Mouse (Mus musculus) forebrain, embryonic 12.5 days (tissue): ENCODE data around the gene Ankdd1a. TPM values are rescaled to one million over a fixed set of nuclear protein-coding genes. Genes with fewer than 3 reads are reported as not detected.

ENCODE experiments used
- ATAC-seq: fragments of 200-750 bp; cut with Nextera tagmentation; 2 replicates; pipeline ENCODE4 v1.8.0; 2017; ENCODE audit warnings: moderate TSS enrichment; ENCODE audit not compliant: low FRiP score
- H3K27ac ChIP-seq: fragments of 300-500 bp; sonication (generic); 2 replicates; pipeline ENCODE4 v1.5.1; 2016; ENCODE audit warnings: mild to moderate bottlenecking
- H3K27me3 ChIP-seq: fragments of 300-500 bp; sonication (generic); 2 replicates; pipeline ENCODE4 v1.6.1; 2016; ENCODE audit warnings: mild to moderate bottlenecking
- H3K36me3 ChIP-seq: fragments of 300-500 bp; sonication (generic); replicated peaks from 2 replicates; pipeline ENCODE4 v1.6.1; 2016; ENCODE audit warnings: mild to moderate bottlenecking
- H3K4me1 ChIP-seq: fragments of 300-500 bp; sonication (generic); 2 replicates; pipeline ENCODE4 v1.6.1; 2016
- H3K4me2 ChIP-seq: fragments of 300-500 bp; sonication (generic); 2 replicates; pipeline ENCODE4 v1.6.1; 2016; ENCODE audit warnings: mild to moderate bottlenecking, moderate library complexity
- H3K4me3 ChIP-seq: fragments of 300-500 bp; sonication (generic); replicated peaks from 2 replicates; pipeline ENCODE4 v1.5.1; 2016; ENCODE audit warnings: mild to moderate bottlenecking
- H3K9ac ChIP-seq: fragments of 300-500 bp; sonication (generic); 2 replicates; pipeline ENCODE4 v1.6.1; 2016; ENCODE audit warnings: mild to moderate bottlenecking
- H3K9me3 ChIP-seq: fragments of 300-500 bp; sonication (generic); 2 replicates; pipeline ENCODE4 v1.6.1; 2016
- WGBS: fragments of 180-500 bp; shearing (Covaris S2); methylation state at CpG from one replicate; pipeline ENCODE4 v1.1.7; 2016; 5-methylcytosine and 5-hydroxymethylcytosine counted together
- polyA plus RNA-seq: library from polyadenylated mRNA; unstranded; fragments of >200 nt; fragmentation: Nextera tagmentation; extraction: Ambion mirVana; gene quantifications from 2 replicates; pipeline ENCODE4 v1.2.1, GENCODE M21; 2016

The Ankdd1a gene
- 0.18 and 0.28 TPM in 2 replicates for polyA plus RNA-seq

DNA sequence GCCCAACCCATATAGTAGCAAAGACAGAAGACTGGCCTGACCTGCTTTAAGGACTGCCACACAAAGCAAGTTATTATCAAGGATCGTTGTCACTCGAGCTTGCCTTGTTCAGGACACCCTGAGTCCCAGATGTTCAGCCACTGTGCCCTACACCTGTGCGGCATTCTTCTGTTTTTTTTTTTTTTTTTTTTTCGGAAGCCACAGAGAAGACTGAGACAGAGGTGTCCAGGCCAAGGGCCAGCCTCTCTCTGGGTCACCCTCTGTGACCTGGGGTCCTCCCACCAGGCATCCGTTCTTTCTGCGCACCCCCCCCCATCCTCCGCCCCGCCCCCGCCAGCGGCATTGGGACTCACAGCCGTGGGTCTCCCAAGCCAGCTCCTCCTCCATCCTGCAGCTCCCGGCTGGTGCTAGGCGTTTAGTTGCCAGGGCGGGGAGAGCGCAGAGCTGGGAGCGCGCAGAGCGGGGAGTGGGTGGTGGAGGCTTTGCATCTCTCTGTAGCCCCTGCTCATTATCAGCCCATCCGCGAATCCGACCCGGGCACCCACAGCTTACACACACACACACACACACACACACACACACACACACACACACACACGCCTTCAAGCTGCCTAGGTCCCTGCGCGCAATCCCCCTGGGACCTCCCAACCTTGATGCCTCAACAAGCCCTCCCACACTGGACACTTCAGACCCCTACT lies at the start of gene Ankdd1a:
Gene Ankdd1a, minus strand, starts transcription at position 387 of the 698 bp plus-strand sequence.
- 5% methylated on average over 24 of the region's 25 CpGs for WGBS
- ATAC-seq: peak; percentile 62
- peak within 1 kb of the TSS; percentile 29 for H3K4me3 ChIP-seq

GRCm38 (mm10) chr9:65569491-65569971 lies 49.5 kb upstream of the Ankdd1a start:
- no peaks in the 10 kb centered on the region for H3K4me1 ChIP-seq
- H3K4me2 ChIP-seq: no peak overlapping the region
- ATAC-seq: no peak
- H3K36me3 ChIP-seq: no peaks in the 10 kb centered on the region; the same call in 1 of the 2 replicates
- H3K9ac ChIP-seq: no peak overlapping the region
- H3K27me3 ChIP-seq: no peaks in the 10 kb centered on the region
- no peaks in the 10 kb centered on the region for H3K9me3 ChIP-seq
- 89% methylated on average over 6 of the region's 6 CpGs for WGBS
- H3K4me3 ChIP-seq: no peak overlapping the region
- H3K27ac ChIP-seq: no peak overlapping the region

More for the DNA sequence above, at the start of gene Ankdd1a:
- Histone ChIP-seq H3K27ac (0 out of 2 replicates have a peak within 1 kb of the TSS, but pooled peaks have one; percentile 42), H3K27me3 (peaks cover 11% of the 10 kb centered on the region; the same call in 1 of the 2 replicates), H3K4me1 (peaks cover 14% of the 10 kb centered on the region), H3K9me3 (no peaks in the 10 kb centered on the region), H3K36me3 (no peaks in the 10 kb centered on the region), H3K4me2 (peak within 1 kb of the TSS; percentile 56), H3K9ac (peak within 1 kb of the TSS; percentile 47; the same call in 1 of the 2 replicates)

DNA sequence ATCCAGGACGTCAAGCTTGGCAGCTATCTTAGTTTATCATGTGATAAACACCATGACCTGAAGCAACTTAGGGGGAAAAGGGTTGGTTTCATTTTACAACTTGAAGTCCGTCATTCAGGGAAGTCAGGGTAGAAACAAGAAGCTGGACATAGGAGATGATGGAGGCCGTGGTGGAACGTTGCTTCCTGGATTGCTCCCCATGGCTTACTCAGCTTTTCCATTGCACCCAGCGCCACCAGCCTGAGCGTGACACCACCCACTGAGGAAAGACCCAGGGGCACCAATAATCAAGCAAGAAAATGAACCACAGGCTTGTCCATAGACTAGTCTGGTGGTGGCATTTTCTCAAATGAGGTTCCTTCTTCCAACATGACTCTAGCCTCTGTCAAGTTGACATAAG lies 48.8 kb upstream of the Ankdd1a start:
- WGBS: 95% methylated on average over 6 of the region's 6 CpGs
- Histone ChIP-seq H3K4me3 (no peak overlapping the region), H3K9me3 (no peaks in the 10 kb centered on the region), H3K4me2 (no peak overlapping the region), H3K4me1 (no peaks in the 10 kb centered on the region), H3K27ac (no peak overlapping the region), H3K27me3 (no peaks in the 10 kb centered on the region), H3K36me3 (no peaks in the 10 kb centered on the region; the same call in 1 of the 2 replicates), H3K9ac (no peak overlapping the region)
- no peak for ATAC-seq

DNA sequence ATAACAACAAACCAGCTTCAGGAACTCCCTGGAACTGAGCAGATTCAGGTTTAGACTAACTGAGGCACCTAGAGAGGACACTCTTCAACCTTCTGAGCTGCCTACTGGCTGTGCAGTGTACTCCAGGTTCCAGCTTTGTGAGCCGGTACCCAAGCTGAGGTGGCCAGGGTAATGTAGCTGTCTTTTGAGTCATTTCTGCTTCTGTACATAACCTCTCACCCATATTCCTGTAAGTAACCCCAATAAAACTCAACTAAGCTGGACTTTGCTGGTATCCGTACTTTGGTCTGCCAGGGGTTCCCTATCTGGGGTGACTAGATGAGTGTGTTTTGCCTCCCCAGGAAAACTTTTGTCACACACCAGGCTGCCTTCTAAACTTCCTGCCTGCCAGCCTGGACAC lies 44.7 kb upstream of the Ankdd1a start:
- Histone ChIP-seq H3K4me3 (no peak overlapping the region), H3K36me3 (peaks cover 8% of the 10 kb centered on the region), H3K4me1 (peaks cover 9% of the 10 kb centered on the region), H3K27ac (no peak overlapping the region), H3K27me3 (no peaks in the 10 kb centered on the region), H3K4me2 (no peak overlapping the region), H3K9me3 (no peaks in the 10 kb centered on the region), H3K9ac (no peak overlapping the region)
- 95% methylated on average over 2 of the region's 2 CpGs for WGBS
- no peak for ATAC-seq

GRCm38 (mm10) chr9:65563073-65563472 lies 43.1 kb upstream of the Ankdd1a start:
- Histone ChIP-seq H3K4me1 (peaks cover 9% of the 10 kb centered on the region), H3K9me3 (no peaks in the 10 kb centered on the region), H3K4me2 (no peak overlapping the region), H3K36me3 (peaks cover 16% of the 10 kb centered on the region), H3K4me3 (no peak overlapping the region), H3K27me3 (no peaks in the 10 kb centered on the region), H3K27ac (no peak overlapping the region), H3K9ac (no peak overlapping the region)
- 95% methylated on average over 5 of the region's 5 CpGs for WGBS
- no peak for ATAC-seq

GRCm38 (mm10) chr9:65562081-65562506 lies 42.1 kb upstream of the Ankdd1a start:
- Histone ChIP-seq H3K36me3 (peaks cover 18% of the 10 kb centered on the region), H3K4me3 (no peak overlapping the region), H3K27ac (peak overlapping the region; percentile 53; the same call in 1 of the 2 replicates), H3K27me3 (no peaks in the 10 kb centered on the region), H3K4me2 (no peak overlapping the region), H3K9ac (peak overlapping the region; percentile 9; the same call in 1 of the 2 replicates), H3K9me3 (no peaks in the 10 kb centered on the region), H3K4me1 (peaks cover 9% of the 10 kb centered on the region)
- no peak for ATAC-seq
- WGBS: 45% methylated on average over 4 of the region's 4 CpGs

DNA sequence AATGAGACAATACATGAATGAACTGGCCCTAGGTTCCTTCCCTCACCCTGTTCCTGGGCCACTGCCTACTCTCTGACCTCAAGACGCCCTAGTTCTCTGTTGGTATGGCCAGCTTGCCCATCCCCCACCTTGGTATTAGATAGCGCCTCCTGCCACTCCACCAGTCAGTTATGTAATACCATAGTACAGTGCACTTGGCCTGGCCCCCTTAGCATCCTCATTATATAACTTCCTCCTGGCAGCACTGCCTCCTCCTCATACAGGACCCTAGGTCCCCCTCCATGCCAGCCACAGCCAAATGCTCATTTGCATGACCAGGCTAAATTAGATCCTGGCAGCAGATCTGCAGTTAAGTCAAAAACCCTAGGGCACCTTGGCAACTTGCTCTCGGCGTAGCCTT lies 41.0 kb upstream of the Ankdd1a start:
- Histone ChIP-seq H3K27me3 (no peaks in the 10 kb centered on the region), H3K9me3 (no peaks in the 10 kb centered on the region), H3K4me3 (no peak overlapping the region), H3K27ac (no peak overlapping the region), H3K4me2 (no peak overlapping the region), H3K36me3 (peaks cover 27% of the 10 kb centered on the region), H3K9ac (no peak overlapping the region), H3K4me1 (peaks cover 9% of the 10 kb centered on the region)
- 92% methylated on average over 4 of the region's 4 CpGs for WGBS
- ATAC-seq: no peak

DNA sequence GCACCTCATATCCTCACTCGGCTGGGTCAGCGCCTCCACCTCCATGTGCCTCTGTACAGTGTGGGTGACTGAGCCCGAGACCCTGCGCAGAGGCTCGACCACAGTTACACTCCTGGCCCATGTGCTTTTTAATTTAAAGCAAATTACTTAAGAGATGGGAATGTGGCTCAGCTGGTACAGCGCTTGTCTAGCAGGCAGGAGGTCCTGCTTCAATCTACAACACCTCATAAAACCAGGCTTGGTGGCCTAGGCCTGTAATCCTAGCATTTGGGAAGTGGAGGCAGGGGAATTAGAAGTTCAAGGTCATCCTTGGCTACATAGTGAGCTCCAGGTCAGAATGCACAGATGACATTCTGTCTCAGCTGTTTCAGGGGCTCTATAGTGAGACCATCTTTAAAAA lies 38.8 kb upstream of the Ankdd1a start:
- H3K27me3 ChIP-seq: no peaks in the 10 kb centered on the region
- no peaks in the 10 kb centered on the region for H3K9me3 ChIP-seq
- H3K4me1 ChIP-seq: peaks cover 17% of the 10 kb centered on the region
- H3K9ac ChIP-seq: no peak overlapping the region
- WGBS: 89% methylated on average over 6 of the region's 6 CpGs
- no peak for ATAC-seq
- no peak overlapping the region for H3K4me3 ChIP-seq
- H3K36me3 ChIP-seq: peaks cover 34% of the 10 kb centered on the region
- no peak overlapping the region for H3K27ac ChIP-seq
- H3K4me2 ChIP-seq: no peak overlapping the region

DNA sequence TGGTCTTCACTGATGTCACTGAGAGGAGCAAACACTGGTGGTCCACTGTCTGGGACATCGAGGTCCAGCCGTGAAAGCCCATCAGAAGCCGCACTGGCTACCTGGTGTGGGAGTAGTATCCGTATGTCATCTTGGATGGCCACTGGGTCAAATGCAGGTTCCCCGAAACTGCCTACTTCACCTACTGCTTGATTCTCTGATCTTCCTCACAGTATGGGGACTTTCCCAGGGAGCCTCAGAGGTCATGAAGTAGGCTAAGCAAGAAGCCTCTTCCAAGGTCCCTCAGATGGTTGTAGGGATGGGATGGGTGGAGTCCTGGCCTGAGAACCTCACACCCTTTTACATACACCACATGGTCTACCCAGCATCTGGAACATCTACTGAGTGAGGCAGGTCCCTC lies 37.0 kb upstream of the Ankdd1a start:
- WGBS: 96% methylated on average over 5 of the region's 5 CpGs
- H3K36me3 ChIP-seq: peaks cover 27% of the 10 kb centered on the region

DNA sequence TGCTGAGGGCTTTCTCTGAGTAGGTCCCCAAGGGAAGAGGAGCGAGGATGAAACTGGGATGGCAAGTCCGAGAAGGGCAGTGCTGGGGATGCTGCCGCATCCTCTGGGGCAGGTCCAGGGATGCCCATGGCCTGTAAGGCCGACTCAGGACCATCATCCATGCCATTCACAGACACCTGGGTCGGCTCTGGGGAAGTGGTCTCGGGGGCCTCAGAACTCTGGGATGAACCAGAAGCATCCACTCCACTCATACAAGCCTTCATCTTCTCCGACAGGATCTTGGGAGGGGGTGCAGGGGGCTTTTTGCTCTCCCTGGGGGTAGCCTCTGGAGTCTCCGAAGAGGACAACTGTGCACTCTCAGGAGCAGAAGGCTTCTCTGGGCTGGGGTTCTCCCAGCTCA lies 36.4 kb upstream of the Ankdd1a start:
- Histone ChIP-seq H3K4me2 (no peak overlapping the region), H3K9ac (no peak overlapping the region), H3K27ac (no peak overlapping the region), H3K9me3 (no peaks in the 10 kb centered on the region), H3K4me3 (no peak overlapping the region), H3K36me3 (peaks cover 27% of the 10 kb centered on the region), H3K27me3 (no peaks in the 10 kb centered on the region), H3K4me1 (peaks cover 8% of the 10 kb centered on the region; the same call in 1 of the 2 replicates)
- WGBS: 92% methylated on average over 8 of the region's 8 CpGs
- no peak for ATAC-seq

More for the DNA sequence above, 37.0 kb upstream of the Ankdd1a start:
- Histone ChIP-seq H3K4me3 (no peak overlapping the region), H3K9me3 (no peaks in the 10 kb centered on the region), H3K4me2 (no peak overlapping the region), H3K27ac (no peak overlapping the region), H3K4me1 (peaks cover 11% of the 10 kb centered on the region), H3K27me3 (no peaks in the 10 kb centered on the region), H3K9ac (no peak overlapping the region)
- ATAC-seq: no peak

DNA sequence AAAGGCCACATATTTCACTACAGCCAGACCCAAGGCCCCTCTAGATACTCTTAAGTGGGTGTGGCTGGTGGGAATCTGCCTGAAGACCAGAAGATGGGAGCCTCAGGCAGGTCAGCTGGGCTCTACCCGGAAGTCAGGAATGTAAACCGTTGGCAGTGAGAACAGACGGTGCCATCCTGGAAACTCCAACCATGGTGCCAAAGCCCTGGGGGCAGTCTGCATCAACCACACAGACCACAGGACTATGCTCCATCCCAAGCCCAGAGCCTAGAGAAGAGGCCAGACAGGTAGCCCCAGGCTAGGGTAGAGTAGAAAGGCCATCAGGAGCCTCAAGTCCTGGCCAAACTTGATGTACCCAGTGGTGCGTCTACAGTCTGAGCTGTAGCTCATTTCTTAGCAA lies 35.6 kb upstream of the Ankdd1a start:
- no peak for ATAC-seq
- H3K9me3 ChIP-seq: no peaks in the 10 kb centered on the region
- no peaks in the 10 kb centered on the region for H3K27me3 ChIP-seq
- no peak overlapping the region for H3K4me3 ChIP-seq
- H3K36me3 ChIP-seq: peaks cover 27% of the 10 kb centered on the region
- 86% methylated on average over 3 of the region's 4 CpGs for WGBS
- H3K9ac ChIP-seq: no peak overlapping the region
- no peak overlapping the region for H3K4me2 ChIP-seq
- no peak overlapping the region for H3K27ac ChIP-seq
- peaks cover 15% of the 10 kb centered on the region for H3K4me1 ChIP-seq

DNA sequence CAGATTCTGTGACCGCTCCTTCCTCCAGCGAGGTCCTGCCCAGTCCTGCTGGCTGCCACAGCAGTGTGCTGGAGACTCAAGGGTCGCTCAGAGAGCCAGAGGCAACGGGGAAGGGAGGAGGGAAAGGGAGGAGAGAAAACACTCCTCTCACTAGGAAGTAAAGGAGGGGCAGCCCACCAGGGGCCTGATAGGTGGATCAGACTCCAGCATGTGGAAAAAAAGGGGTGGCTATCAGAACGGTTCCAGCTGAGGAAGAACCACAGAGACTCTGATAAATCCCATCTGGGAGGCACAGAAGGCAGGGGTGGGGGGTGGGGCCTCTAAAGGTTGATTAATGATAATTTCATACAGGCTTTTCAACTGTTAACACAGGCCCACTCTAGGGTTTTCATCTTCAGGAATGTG lies 35.0 kb upstream of the Ankdd1a start:
- Histone ChIP-seq H3K27me3 (no peaks in the 10 kb centered on the region), H3K4me1 (peaks cover 20% of the 10 kb centered on the region), H3K36me3 (peaks cover 27% of the 10 kb centered on the region), H3K27ac (peak overlapping the region; percentile 1; the same call in 1 of the 2 replicates), H3K9me3 (no peaks in the 10 kb centered on the region), H3K9ac (no peak overlapping the region), H3K4me3 (no peak overlapping the region), H3K4me2 (no peak overlapping the region)
- 23% methylated on average over 5 of the region's 5 CpGs for WGBS
- ATAC-seq: no peak

DNA sequence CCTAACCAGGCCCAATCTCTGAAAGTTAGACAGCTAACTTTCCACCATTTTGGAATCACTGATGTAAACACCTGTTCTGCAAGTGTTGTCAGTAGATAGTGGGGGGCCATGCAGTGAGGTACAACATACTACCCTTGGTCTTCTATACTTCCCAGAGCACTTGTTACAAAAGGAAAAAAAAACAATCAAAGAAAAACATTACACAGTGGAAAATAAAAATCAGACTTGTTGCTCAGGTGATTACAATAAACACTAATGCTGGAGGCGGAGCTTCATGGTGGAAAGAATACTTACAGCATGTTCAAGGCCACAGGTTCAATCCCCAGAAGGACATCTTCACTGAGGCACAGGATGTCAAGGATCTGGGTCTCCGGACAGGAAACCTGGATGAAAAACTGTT lies 32.7 kb upstream of the Ankdd1a start:
- peaks cover 26% of the 10 kb centered on the region for H3K4me1 ChIP-seq
- WGBS: 96% methylated on average over 2 of the region's 2 CpGs

More for the DNA sequence above, 32.7 kb upstream of the Ankdd1a start:
- no peaks in the 10 kb centered on the region for H3K27me3 ChIP-seq
- H3K36me3 ChIP-seq: peaks cover 16% of the 10 kb centered on the region
- H3K9ac ChIP-seq: no peak overlapping the region
- H3K9me3 ChIP-seq: no peaks in the 10 kb centered on the region
- no peak overlapping the region for H3K27ac ChIP-seq
- ATAC-seq: no peak
- no peak overlapping the region for H3K4me3 ChIP-seq
- H3K4me2 ChIP-seq: no peak overlapping the region
